Comparison of ENCODE assay signal across 10 mouse cellular contexts in the genomic region with DNA sequence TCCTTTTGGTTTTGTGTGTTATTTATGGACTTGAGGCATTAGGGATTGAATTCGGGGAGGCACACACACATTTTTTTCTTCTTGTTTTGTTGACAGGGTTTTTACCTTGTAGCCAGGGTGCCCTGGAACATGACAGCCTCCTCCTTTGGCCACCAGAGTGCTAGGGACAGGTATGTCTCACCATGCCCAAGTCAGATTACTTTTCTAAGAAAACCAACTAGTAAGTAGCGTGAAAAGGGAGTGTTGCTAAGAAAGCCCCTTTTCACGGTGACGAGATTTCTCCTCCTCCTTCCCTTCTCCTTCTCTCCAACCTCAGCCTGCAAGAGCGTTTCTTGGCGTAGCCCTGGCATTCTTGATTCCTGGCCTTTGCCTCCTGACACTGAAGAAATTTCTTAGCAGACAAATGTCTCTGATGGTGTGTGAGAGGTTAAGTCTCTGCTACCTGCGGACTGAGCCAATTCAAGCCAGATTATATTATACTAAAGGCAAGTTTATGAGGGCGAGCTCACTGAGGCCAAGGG. TPM values are rescaled to one million over a fixed set of nuclear protein-coding genes. Genes with fewer than 3 reads are reported as not detected.
DNase-seq lines count a peak whose midpoint lies in the region; ATAC-seq and TF ChIP-seq lines count a peak whose summit lies in the region.
"Had no signal": no experiment of that assay in that cellular context is flagged by ENCODE, and none has a peak within 500 bp of the region (broad histone marks: within the 10 kb centered on the region; RNA-seq: fewer than 3 reads in every experiment).

No protein-coding gene starts in this region.

- H3K4me3 ChIP-seq in kidney, postnatal 0 days (replicated peaks; ENCODE audit: low read depth, low read length) = no peak overlapping the region
- H3K4me3 ChIP-seq in embryonic facial prominence, embryonic 13.5 days = no peak overlapping the region
- peak overlapping the region; percentile 55 for H3K4me3 ChIP-seq in hindbrain, embryonic 13.5 days
- H3K4me3 ChIP-seq in neural tube, embryonic 13.5 days = peak overlapping the region; percentile 46
- no peak overlapping the region for H3K4me3 ChIP-seq in thymus, adult 2 months (ENCODE audit: control insufficient read depth, insufficient read depth, low read length)

- H3K9ac ChIP-seq in kidney, postnatal 0 days (ENCODE audit: low read depth, low read length) = no peak overlapping the region
- no peak overlapping the region for H3K9ac ChIP-seq in embryonic facial prominence, embryonic 13.5 days
- peak overlapping the region; percentile 93 for H3K9ac ChIP-seq in hindbrain, embryonic 13.5 days
- peak overlapping the region; percentile 91 for H3K9ac ChIP-seq in neural tube, embryonic 13.5 days

- no peak for TF ChIP-seq CTCF in kidney, postnatal 0 days (IDR thresholded peaks at IDR 0.05; ENCODE audit: low read depth)
- no peak for TF ChIP-seq CTCF in thymus, adult 2 months (IDR thresholded peaks at IDR 0.05; ENCODE audit: borderline replicate concordance, control insufficient read depth, extremely low read depth, insufficient read depth, low read length, poor library complexity)

- peaks cover 8% of the 10 kb centered on the region for H3K4me1 ChIP-seq in kidney, postnatal 0 days (replicated peaks; ENCODE audit: insufficient read depth, low read length)
- peaks cover 71% of the 10 kb centered on the region for H3K4me1 ChIP-seq in embryonic facial prominence, embryonic 13.5 days
- H3K4me1 ChIP-seq in hindbrain, embryonic 13.5 days (replicated peaks) = peaks cover 84% of the 10 kb centered on the region
- peaks cover 80% of the 10 kb centered on the region for H3K4me1 ChIP-seq in neural tube, embryonic 13.5 days (replicated peaks)
- H3K4me1 ChIP-seq in thymus, adult 2 months (replicated peaks; ENCODE audit: control insufficient read depth, insufficient read depth, low read length) = peaks cover 8% of the 10 kb centered on the region

- DNase-seq in kidney, postnatal 0 days (ENCODE audit: low spot score) = no peak
- no peak for DNase-seq in kidney, adult 8-10 months
- no peak for DNase-seq in adrenal gland, adult 18-20 months (ENCODE audit: low spot score in 2 of 2)
- DNase-seq in thymus, adult 2 months = no peak
- DNase-seq in gastrocnemius, adult 18-20 months (ENCODE audit: low spot score) = no peak
- DNase-seq: lung, adult 18-20 months had no signal

- TF ChIP-seq POLR2A in thymus, adult 2 months (IDR thresholded peaks at IDR 0.05; ENCODE audit: control insufficient read depth, extremely low read depth, insufficient read depth, low read length, poor library complexity) = no peak

- H3K27me3 ChIP-seq in kidney, postnatal 0 days (ENCODE audit: insufficient read depth, low read length) = no peaks in the 10 kb centered on the region
- H3K27me3 ChIP-seq in embryonic facial prominence, embryonic 13.5 days = no peaks in the 10 kb centered on the region
- no peaks in the 10 kb centered on the region for H3K27me3 ChIP-seq in hindbrain, embryonic 13.5 days
- no peaks in the 10 kb centered on the region for H3K27me3 ChIP-seq in neural tube, embryonic 13.5 days
- H3K27me3 ChIP-seq in thymus, adult 2 months (ENCODE audit: control insufficient read depth, insufficient read depth, low read length) = no peaks in the 10 kb centered on the region

- no peak for ATAC-seq in kidney, postnatal 0 days (replicated peaks; ENCODE audit: low FRiP score, low read depth)
- ATAC-seq in embryonic facial prominence, embryonic 13.5 days (ENCODE audit: insufficient number of reproducible peaks, insufficient read depth, low FRiP score, low TSS enrichment, low read depth) = no peak
- ATAC-seq in hindbrain, embryonic 13.5 days (ENCODE audit: low FRiP score) = no peak
- no peak for ATAC-seq in neural tube, embryonic 13.5 days (ENCODE audit: low read depth)

- no peaks in the 10 kb centered on the region for H3K9me3 ChIP-seq in kidney, postnatal 0 days (replicated peaks; ENCODE audit: low read length)
- no peaks in the 10 kb centered on the region for H3K9me3 ChIP-seq in embryonic facial prominence, embryonic 13.5 days
- H3K9me3 ChIP-seq in hindbrain, embryonic 13.5 days = no peaks in the 10 kb centered on the region
- H3K9me3 ChIP-seq in neural tube, embryonic 13.5 days = no peaks in the 10 kb centered on the region

- WGBS in kidney, postnatal 0 days = 47% methylated on average over 8 of the region's 8 CpGs
- WGBS in embryonic facial prominence, embryonic 13.5 days = 32% methylated on average over 8 of the region's 8 CpGs
- 15% methylated on average over 8 of the region's 8 CpGs for WGBS in hindbrain, embryonic 13.5 days
- WGBS in neural tube, embryonic 13.5 days = 20% methylated on average over 8 of the region's 8 CpGs
- 93% methylated on average over 8 of the region's 8 CpGs for WGBS in thymus, adult 2 months

- H3K4me2 ChIP-seq in kidney, postnatal 0 days (ENCODE audit: low read length) = no peak overlapping the region
- no peak overlapping the region for H3K4me2 ChIP-seq in embryonic facial prominence, embryonic 13.5 days
- peak overlapping the region; percentile 86 for H3K4me2 ChIP-seq in hindbrain, embryonic 13.5 days
- H3K4me2 ChIP-seq in neural tube, embryonic 13.5 days = peak overlapping the region; percentile 67

- no peaks in the 10 kb centered on the region for H3K36me3 ChIP-seq in kidney, postnatal 0 days (ENCODE audit: insufficient read depth, low read length)
- H3K36me3 ChIP-seq in embryonic facial prominence, embryonic 13.5 days = no peaks in the 10 kb centered on the region
- H3K36me3 ChIP-seq in hindbrain, embryonic 13.5 days = no peaks in the 10 kb centered on the region
- no peaks in the 10 kb centered on the region for H3K36me3 ChIP-seq in neural tube, embryonic 13.5 days
- H3K36me3 ChIP-seq in thymus, adult 2 months (ENCODE audit: control insufficient read depth, insufficient read depth, low read length) = no peaks in the 10 kb centered on the region

- H3K27ac ChIP-seq in kidney, postnatal 0 days = peak overlapping the region; percentile 67
- H3K27ac ChIP-seq in embryonic facial prominence, embryonic 13.5 days = peak overlapping the region; percentile 92
- H3K27ac ChIP-seq in hindbrain, embryonic 13.5 days = peak overlapping the region; percentile 99
- peak overlapping the region; percentile 99 for H3K27ac ChIP-seq in neural tube, embryonic 13.5 days (replicated peaks)
- no peak overlapping the region for H3K27ac ChIP-seq in thymus, adult 2 months (ENCODE audit: control insufficient read depth, insufficient read depth, low read length)

RNA-seq across cellular contexts. Expression of gene Tuba1a, which starts 34.2 kb away (rescaled TPM):
- 460 and 537 TPM in 2 replicates for polyA plus RNA-seq in kidney, postnatal 0 days (2015; fragmentation: Nextera tagmentation; extraction: Ambion mirVana)
- 1,291 and 1,480 TPM in 2 replicates for polyA plus RNA-seq in embryonic facial prominence, embryonic 13.5 days (2015; fragmentation: Nextera tagmentation; extraction: Ambion mirVana)
- 15,152 and 15,804 TPM in 2 replicates for polyA plus RNA-seq in hindbrain, embryonic 13.5 days (2015; fragmentation: Nextera tagmentation; extraction: Ambion mirVana)
- 13,124 and 14,228 TPM in 2 replicates for polyA plus RNA-seq in neural tube, embryonic 13.5 days (2015; fragmentation: Nextera tagmentation; extraction: Ambion mirVana)
- 100 to 1,000 TPM in 1 of 2 experiments, 10 to 100 TPM in 1; 74.3 to 169 TPM for total RNA-seq in adrenal gland, adult 18-20 months (2021)
- 373 and 432 TPM in 2 replicates for polyA plus RNA-seq in thymus, adult 2 months (2012; rRNA removed)
- total RNA-seq in gastrocnemius, adult 18-20 months (2021) = 10 to 100 TPM; 17.9 to 38.6 TPM

RNA-seq across cellular contexts. Expression of gene Gm49450, which starts 34.4 kb away (rescaled TPM):
- not detected in 2 replicates for polyA plus RNA-seq in kidney, postnatal 0 days (2015; fragmentation: Nextera tagmentation; extraction: Ambion mirVana)
- polyA plus RNA-seq in embryonic facial prominence, embryonic 13.5 days (2015; fragmentation: Nextera tagmentation; extraction: Ambion mirVana) = not detected in 2 replicates
- polyA plus RNA-seq in hindbrain, embryonic 13.5 days (2015; fragmentation: Nextera tagmentation; extraction: Ambion mirVana) = not detected in 2 replicates
- not detected in 2 replicates for polyA plus RNA-seq in neural tube, embryonic 13.5 days (2015; fragmentation: Nextera tagmentation; extraction: Ambion mirVana)
- not detected for total RNA-seq in adrenal gland, adult 18-20 months (2021)
- polyA plus RNA-seq in thymus, adult 2 months (2012; rRNA removed) = 82.1 and 153 TPM in 2 replicates
- total RNA-seq in gastrocnemius, adult 18-20 months (2021) = not detected
- total RNA-seq: hematopoietic stem cell, adult 5-6 weeks had no signal

RNA-seq across cellular contexts. Expression of gene Tuba1c, which starts 42.0 kb away (rescaled TPM):
- polyA plus RNA-seq in kidney, postnatal 0 days (2015; fragmentation: Nextera tagmentation; extraction: Ambion mirVana) = 170 and 178 TPM in 2 replicates
- polyA plus RNA-seq in embryonic facial prominence, embryonic 13.5 days (2015; fragmentation: Nextera tagmentation; extraction: Ambion mirVana) = 109 and 124 TPM in 2 replicates
- polyA plus RNA-seq in hindbrain, embryonic 13.5 days (2015; fragmentation: Nextera tagmentation; extraction: Ambion mirVana) = 28.1 and 28.2 TPM in 2 replicates
- 25.6 and 29.7 TPM in 2 replicates for polyA plus RNA-seq in neural tube, embryonic 13.5 days (2015; fragmentation: Nextera tagmentation; extraction: Ambion mirVana)
- 100 to 1,000 TPM; 235 to 284 TPM for total RNA-seq in adrenal gland, adult 18-20 months (2021)
- polyA plus RNA-seq in thymus, adult 2 months (2012; rRNA removed) = 294 and 330 TPM in 2 replicates
- 1 to 10 TPM; 5.4 to 9.9 TPM for total RNA-seq in gastrocnemius, adult 18-20 months (2021)

RNA-seq across cellular contexts. Expression of gene Tuba1b, which starts 53.4 kb away (rescaled TPM):
- polyA plus RNA-seq in kidney, postnatal 0 days (2015; fragmentation: Nextera tagmentation; extraction: Ambion mirVana) = 903 and 1,010 TPM in 2 replicates
- polyA plus RNA-seq in embryonic facial prominence, embryonic 13.5 days (2015; fragmentation: Nextera tagmentation; extraction: Ambion mirVana) = 1,422 and 1,651 TPM in 2 replicates
- polyA plus RNA-seq in hindbrain, embryonic 13.5 days (2015; fragmentation: Nextera tagmentation; extraction: Ambion mirVana) = 1,016 and 1,054 TPM in 2 replicates
- 1,062 and 1,121 TPM in 2 replicates for polyA plus RNA-seq in neural tube, embryonic 13.5 days (2015; fragmentation: Nextera tagmentation; extraction: Ambion mirVana)
- total RNA-seq in adrenal gland, adult 18-20 months (2021) = 100 to 1,000 TPM; 193 to 255 TPM
- 3,866 and 5,106 TPM in 2 replicates for polyA plus RNA-seq in thymus, adult 2 months (2012; rRNA removed)
- total RNA-seq in gastrocnemius, adult 18-20 months (2021) = 10 to 100 TPM; 15.6 to 29.6 TPM

Comparison
In these comparisons a context has a peak if more than half of its experiments do, and no peak if none do; other contexts are left out.
1. H3K4me2 ChIP-seq: peak in hindbrain, embryonic 13.5 days (single experiment) and neural tube, embryonic 13.5 days (single experiment); none in kidney, postnatal 0 days (single experiment) and embryonic facial prominence, embryonic 13.5 days (single experiment).
2. H3K4me3 ChIP-seq: peak in hindbrain, embryonic 13.5 days (single experiment) and neural tube, embryonic 13.5 days (single experiment); none in kidney, postnatal 0 days (single experiment), embryonic facial prominence, embryonic 13.5 days (single experiment) and thymus, adult 2 months (single experiment).
3. H3K9ac ChIP-seq: peak in hindbrain, embryonic 13.5 days (single experiment) and neural tube, embryonic 13.5 days (single experiment); none in kidney, postnatal 0 days (single experiment) and embryonic facial prominence, embryonic 13.5 days (single experiment).
4. RNA of gene Gm49450, which starts 34.4 kb away (polyA plus RNA-seq): 82.1 to 153 TPM in thymus, adult 2 months; not detected in kidney, postnatal 0 days, not detected in embryonic facial prominence, embryonic 13.5 days, not detected in hindbrain, embryonic 13.5 days and not detected in neural tube, embryonic 13.5 days; every median in the first group is over 10 times any median in the second.